Mouse (Mus musculus): ENCODE data around the gene Artn.

Gene Artn

GRCm38 (mm10) chr4:117889471-117889870 lies 40.1 kb downstream of the Artn start:
- no peak for DNase-seq (ENCODE audit: low read depth)

- no peak for DNase-seq (ENCODE audit: low read depth)
Observed at GRCm38 (mm10) chr4:117887920-117888319, 41.6 kb downstream of the Artn start.

- DNase-seq (ENCODE audit: low read depth) = peak; percentile 92
Observed at GRCm38 (mm10) chr4:117887133-117887532, 42.4 kb downstream of the Artn start, which contains the start of gene Atp6v0b. TSS of gene Atp6v0b (minus strand) at chr4:117887333.

GRCm38 (mm10) chr4:117886644-117887043 lies 42.9 kb downstream of the Artn start:
- no peak for DNase-seq (ENCODE audit: low read depth)

- DNase-seq (ENCODE audit: low read depth) = no peak
Observed at GRCm38 (mm10) chr4:117885994-117886393, 43.6 kb downstream of the Artn start.

GRCm38 (mm10) chr4:117885093-117885492 lies 44.5 kb downstream of the Artn start:
- no peak for DNase-seq (ENCODE audit: low read depth)

GRCm38 (mm10) chr4:117884146-117884545 lies 45.4 kb downstream of the Artn start:
- DNase-seq (ENCODE audit: low read depth) = no peak

- DNase-seq (ENCODE audit: low read depth) = peak; percentile 20
Observed at GRCm38 (mm10) chr4:117882701-117883691, 46.6 kb downstream of the Artn start, which contains the start of gene B4galt2. TSS of gene B4galt2 (minus strand) at chr4:117883487.

- no peak for DNase-seq (ENCODE audit: low read depth)
Observed at GRCm38 (mm10) chr4:117878703-117879102, 50.9 kb downstream of the Artn start.

- DNase-seq (ENCODE audit: low read depth) = no peak
Observed at GRCm38 (mm10) chr4:117878301-117878700, 51.3 kb downstream of the Artn start.
